In genomic region chr13:13525205-13525604, GRCm38 (mm10) we compare ENCODE assay signal across 25 mouse cellular contexts.
DNase-seq lines count a peak whose midpoint lies in the region; ATAC-seq and TF ChIP-seq lines count a peak whose summit lies in the region.
"Had no signal": no experiment of that assay in that cellular context is flagged by ENCODE, and none has a peak within 500 bp of the region (broad histone marks: within the 10 kb centered on the region; RNA-seq: fewer than 3 reads in every experiment).

No protein-coding gene starts in this region.

- no peaks in the 10 kb centered on the region for H3K27me3 ChIP-seq in heart, embryonic 10.5 days (ENCODE audit: insufficient read depth, poor library complexity, severe bottlenecking)
- no peaks in the 10 kb centered on the region for H3K27me3 ChIP-seq in liver, embryonic 15.5 days
- no peaks in the 10 kb centered on the region for H3K27me3 ChIP-seq in liver, embryonic 12.5 days (replicated peaks)
- H3K27me3 ChIP-seq: forebrain, embryonic 13.5 days; heart, embryonic 15.5 days; hindbrain, embryonic 13.5 days; limb, embryonic 15.5 days had no signal

- no peaks in the 10 kb centered on the region for H3K36me3 ChIP-seq in heart, embryonic 10.5 days
- H3K36me3 ChIP-seq in liver, embryonic 15.5 days (replicated peaks) = no peaks in the 10 kb centered on the region
- H3K36me3 ChIP-seq in liver, embryonic 12.5 days = no peaks in the 10 kb centered on the region
- H3K36me3 ChIP-seq in macrophage (ENCODE audit: inconsistent target) = no peaks in the 10 kb centered on the region
- H3K36me3 ChIP-seq: heart, embryonic 15.5 days; hindbrain, embryonic 13.5 days; limb, embryonic 10.5 days; limb, embryonic 15.5 days; midbrain, embryonic 10.5 days had no signal

- H3K27ac ChIP-seq in heart, embryonic 10.5 days = 0 out of 2 replicates have a peak overlapping the region, but pooled peaks have one; percentile 13
- peak overlapping the region; percentile 58 for H3K27ac ChIP-seq in liver, embryonic 15.5 days (replicated peaks)
- no peak overlapping the region for H3K27ac ChIP-seq in liver, embryonic 12.5 days
- peak overlapping the region; percentile 99 for H3K27ac ChIP-seq in bone marrow, adult 2 months (ENCODE audit: control insufficient read depth, insufficient read depth, low read depth, low read length, poor library complexity)
- peak overlapping the region; percentile 76 for H3K27ac ChIP-seq in macrophage
- H3K27ac ChIP-seq: forebrain, embryonic 13.5 days; heart, embryonic 15.5 days; hindbrain, embryonic 13.5 days; limb, embryonic 10.5 days; limb, embryonic 15.5 days; midbrain, embryonic 10.5 days had no signal

- intact Hi-C loops in heart, postnatal 36 days (cut with DNase I) = no loop called here

- peaks cover 20% of the 10 kb centered on the region for H3K4me1 ChIP-seq in heart, embryonic 10.5 days
- H3K4me1 ChIP-seq in liver, embryonic 15.5 days (replicated peaks) = peaks cover 7% of the 10 kb centered on the region
- no peaks in the 10 kb centered on the region for H3K4me1 ChIP-seq in liver, embryonic 12.5 days
- peaks cover 16% of the 10 kb centered on the region for H3K4me1 ChIP-seq in bone marrow, adult 2 months (ENCODE audit: control insufficient read depth, insufficient read depth, low read length)
- H3K4me1 ChIP-seq: limb, embryonic 15.5 days; midbrain, embryonic 10.5 days had no signal

- ATAC-seq in liver, embryonic 15.5 days (ENCODE audit: insufficient read depth) = no peak
- ATAC-seq in liver, embryonic 12.5 days = no peak
- ATAC-seq: forebrain, embryonic 13.5 days; intestine, postnatal 0 days; midbrain, embryonic 16.5 days had no signal

- H3K79me2 ChIP-seq in macrophage (ENCODE audit: inconsistent target) = no peaks in the 10 kb centered on the region

- WGBS in heart, embryonic 10.5 days = 88% methylated on average over 2 of the region's 2 CpGs
- WGBS in liver, embryonic 15.5 days (ENCODE audit: insufficient replicate concordance) = 78% methylated on average over 2 of the region's 2 CpGs
- WGBS in liver, embryonic 12.5 days (ENCODE audit: insufficient replicate concordance) = 75% methylated on average over 2 of the region's 2 CpGs
- 55% methylated on average over 2 of the region's 2 CpGs for WGBS in bone marrow, adult 2 months
- 65% methylated on average over 2 of the region's 2 CpGs for WGBS in macrophage (ENCODE audit: missing documents)

- TF ChIP-seq POLR2A in bone marrow, adult 2 months (IDR thresholded peaks at IDR 0.05; ENCODE audit: borderline replicate concordance, control insufficient read depth, low read depth, low read length) = no peak

- H3K4me2 ChIP-seq in liver, embryonic 15.5 days = no peak overlapping the region
- no peak overlapping the region for H3K4me2 ChIP-seq in liver, embryonic 12.5 days
- H3K4me2 ChIP-seq: forebrain, embryonic 13.5 days; heart, embryonic 15.5 days; hindbrain, embryonic 13.5 days; limb, embryonic 15.5 days; lung, embryonic 14.5 days had no signal

- H3K4me3 ChIP-seq in heart, embryonic 10.5 days = no peak overlapping the region
- H3K4me3 ChIP-seq in liver, embryonic 15.5 days (replicated peaks) = no peak overlapping the region
- H3K4me3 ChIP-seq in liver, embryonic 12.5 days = no peak overlapping the region
- H3K4me3 ChIP-seq in bone marrow, adult 2 months (replicated peaks; ENCODE audit: control insufficient read depth, low read depth, low read length) = no peak overlapping the region
- H3K4me3 ChIP-seq in macrophage (ENCODE audit: inconsistent target) = no peak overlapping the region
- H3K4me3 ChIP-seq: forebrain, embryonic 13.5 days; heart, embryonic 15.5 days; hindbrain, embryonic 13.5 days; limb, embryonic 10.5 days; limb, embryonic 15.5 days; midbrain, embryonic 10.5 days had no signal

- H3K9ac ChIP-seq in liver, embryonic 15.5 days = no peak overlapping the region
- H3K9ac ChIP-seq in liver, embryonic 12.5 days = no peak overlapping the region
- H3K9ac ChIP-seq: forebrain, embryonic 13.5 days; heart, embryonic 15.5 days; hindbrain, embryonic 13.5 days; limb, embryonic 15.5 days; lung, embryonic 14.5 days had no signal

- H3K9me3 ChIP-seq in heart, embryonic 10.5 days = no peaks in the 10 kb centered on the region
- H3K9me3 ChIP-seq in liver, embryonic 15.5 days (replicated peaks) = no peaks in the 10 kb centered on the region
- H3K9me3 ChIP-seq in liver, embryonic 12.5 days (replicated peaks) = no peaks in the 10 kb centered on the region
- H3K9me3 ChIP-seq: forebrain, embryonic 13.5 days; heart, embryonic 15.5 days; hindbrain, embryonic 13.5 days; limb, embryonic 10.5 days; limb, embryonic 15.5 days; midbrain, embryonic 10.5 days had no signal

- DNase-seq in heart, embryonic 10.5 days (ENCODE audit: low spot score) = no peak
- no peak for DNase-seq in heart, postnatal 36 days
- DNase-seq in kidney, postnatal 10 days = no peak
- DNase-seq: adrenal gland, postnatal 25 days; cerebellum, adult 11 months; cerebellum, adult 9-11 months; gastrocnemius, postnatal 14 days; kidney, adult 9 months; kidney, postnatal 25 days; lung, embryonic 14.5 days; lung, postnatal 14 days; right cerebral cortex, postnatal 25 days; spleen, adult 18-20 months had no signal

- TF ChIP-seq CTCF in bone marrow, adult 2 months (IDR thresholded peaks at IDR 0.05; ENCODE audit: control insufficient read depth, insufficient read depth, low read length) = no peak
